Mouse (Mus musculus) layer of hippocampus, postnatal 36 days (tissue): ENCODE measurements at regions not wholly inside any gene's neighbourhood (a gene's known extent, or its start where the extent isn't known, plus 50 kb on each side); places are given as distances from the start of the nearest gene placed in this dataset.

Experiments used
- DNase-seq, 2 experiments: peaks; one replicate each; pipeline ENCODE4 v3.0.0; 2022

GRCm38 (mm10) chr13:15227641-15228040, 235.4 kb upstream of the Gli3 start:
- no peak for DNase-seq
